Mouse (Mus musculus) C2C12 (cell line): Measurements from ENCODE around the gene Ntrk3.

Experiments
- CTCF ChIP-seq: IDR thresholded peaks from one replicate; pipeline ENCODE4 v1.5.1; 2011; ENCODE audit not compliant: control insufficient read depth, insufficient read depth, insufficient read length
- USF1 ChIP-seq: IDR thresholded peaks from one replicate; pipeline ENCODE4 v1.6.1; 2011; ENCODE audit warnings: low read depth, mild to moderate bottlenecking, control low read depth, moderate library complexity

DNA sequence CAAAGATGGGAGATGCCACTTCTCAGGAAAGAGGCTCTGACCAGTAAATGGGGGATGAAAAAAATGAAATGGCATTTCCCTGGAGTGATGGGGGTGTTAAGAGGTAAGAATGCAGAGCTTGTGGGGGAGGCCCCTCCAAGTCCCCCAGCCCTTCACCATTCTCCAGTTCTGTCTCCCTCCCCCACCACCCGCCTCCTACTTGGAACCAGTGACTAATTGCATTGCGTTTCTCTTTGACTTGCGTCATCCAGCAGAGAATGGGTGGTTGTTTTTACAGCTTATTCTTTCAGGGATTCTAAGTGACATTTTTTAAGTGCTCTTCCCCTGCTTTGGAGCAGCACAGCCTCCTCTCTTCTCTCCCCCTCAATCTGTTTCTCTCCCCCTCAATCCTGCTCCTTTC, 46.9 kb downstream of the Ntrk3 start:
- TF ChIP-seq CTCF, result no peak
- TF ChIP-seq USF1, result no peak
